Mouse (Mus musculus): ENCODE measurements around the gene Tns4. TPM values are rescaled to one million over a fixed set of nuclear protein-coding genes. Genes with fewer than 3 reads are reported as not detected.

Gene Tns4
- under 1 TPM in 12 of 26 experiments, not detected in 14; 0.19 to 0.92 (median 0.58) TPM for total RNA-seq (2018; cell fraction: chromatin; rRNA removed)
- total RNA-seq (2018; cell fraction: cytosol; rRNA removed) = 1 to 10 TPM in 13 of 26 experiments, under 1 TPM in 13; 0.33 to 1.9 (median 1.0) TPM
- total RNA-seq (2018; cell fraction: nucleus; rRNA removed) = 1 to 10 TPM in 5 of 26 experiments, under 1 TPM in 16, not detected in 5; 0.13 to 3.6 (median 0.40) TPM
- 0.88 to 2.5 TPM (median 0.97 TPM) in 3 replicates for polyA plus RNA-seq (2018)

DNA sequence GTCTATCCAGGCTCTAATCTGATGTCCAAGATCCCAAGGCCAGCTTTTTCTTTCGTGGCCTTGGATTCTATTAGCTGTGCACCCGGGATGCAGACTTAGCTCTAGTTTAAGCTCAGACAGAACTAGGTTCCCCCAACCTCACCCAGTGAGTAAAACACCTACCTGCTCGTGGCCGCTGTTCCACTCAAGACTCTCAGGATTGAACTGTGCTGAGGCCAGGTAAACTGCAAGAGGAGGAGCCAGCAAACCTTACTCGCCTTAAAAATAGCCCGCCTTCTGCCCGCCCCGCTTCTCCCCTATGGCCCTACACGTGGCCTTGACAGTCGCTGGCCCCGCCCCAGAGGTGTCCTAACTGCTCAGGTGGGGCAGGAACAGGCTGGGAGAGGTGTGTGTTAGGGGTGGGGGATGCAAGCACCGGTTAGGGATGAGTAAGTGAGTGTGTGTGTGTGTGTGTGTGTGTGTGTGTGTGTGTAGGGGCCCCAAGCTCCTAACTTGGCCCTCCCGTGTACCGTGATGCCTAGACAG lies at the start of gene Tns4:
Gene Tns4 (minus strand): TSS at position 230 of the 525 bp plus-strand sequence.
- H3K79me2 ChIP-seq (ENCODE audit: inconsistent target) = no peaks in the 10 kb centered on the region
- no peak within 1 kb of the TSS for H3K4me3 ChIP-seq (ENCODE audit: inconsistent target)
- no peak within 1 kb of the TSS for H3K27ac ChIP-seq
- no peaks in the 10 kb centered on the region for H3K36me3 ChIP-seq (ENCODE audit: inconsistent target)
- 90% methylated on average over 14 of the region's 14 CpGs for WGBS (ENCODE audit: missing documents)

DNA sequence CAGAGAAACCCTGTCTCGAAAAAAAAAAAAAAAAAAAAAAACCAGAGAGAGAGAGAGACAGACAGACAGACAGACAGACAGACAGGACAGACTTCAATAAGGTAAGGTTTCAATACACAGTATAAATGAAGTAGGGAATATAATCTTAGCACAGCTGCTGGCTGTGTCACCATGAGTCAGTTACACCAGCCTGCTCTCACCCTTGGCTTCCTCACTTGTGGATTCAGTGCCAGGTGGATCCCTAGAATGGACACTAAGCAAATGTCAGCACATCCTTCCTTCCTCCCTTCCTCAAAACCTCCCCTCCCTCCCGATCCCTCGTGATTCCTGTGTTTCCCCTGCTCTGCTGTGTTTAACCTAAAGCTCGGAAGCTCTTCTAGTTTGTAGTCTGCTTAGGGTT lies 48.3 kb upstream of the Tns4 start:
- H3K79me2 ChIP-seq (ENCODE audit: inconsistent target) = no peaks in the 10 kb centered on the region

DNA sequence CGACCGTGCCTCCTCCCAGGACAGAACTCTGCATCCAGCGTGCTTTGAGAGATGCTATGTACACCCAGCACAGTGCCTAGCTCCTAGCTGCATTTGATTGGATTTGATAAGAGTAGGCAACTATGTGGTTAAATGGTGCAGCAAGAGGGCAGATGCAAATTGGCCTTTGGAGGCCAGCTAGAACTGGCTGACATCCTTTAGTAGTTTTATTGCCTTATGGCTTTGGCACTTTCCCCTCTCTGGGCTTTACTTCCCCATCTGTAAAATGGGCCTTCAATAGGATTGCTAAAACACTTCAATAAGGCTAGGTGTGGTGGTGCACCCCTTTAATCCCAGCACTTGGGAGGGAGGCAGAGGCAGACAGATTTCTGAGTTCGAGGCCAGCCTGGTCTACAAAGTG lies 47.9 kb upstream of the Tns4 start:
- 85% methylated on average over 4 of the region's 4 CpGs for WGBS (ENCODE audit: missing documents)
- H3K4me3 ChIP-seq (ENCODE audit: inconsistent target) = no peak overlapping the region
- H3K36me3 ChIP-seq (ENCODE audit: inconsistent target) = no peaks in the 10 kb centered on the region
- H3K79me2 ChIP-seq (ENCODE audit: inconsistent target) = no peaks in the 10 kb centered on the region
- H3K27ac ChIP-seq = no peak overlapping the region

More for the DNA sequence above, 48.3 kb upstream of the Tns4 start:
- WGBS (ENCODE audit: missing documents) = 69% methylated on average over 4 of the region's 4 CpGs
- Histone ChIP-seq H3K36me3 (ENCODE audit: inconsistent target) (no peaks in the 10 kb centered on the region), H3K4me3 (ENCODE audit: inconsistent target) (no peak overlapping the region), H3K27ac (no peak overlapping the region)

DNA sequence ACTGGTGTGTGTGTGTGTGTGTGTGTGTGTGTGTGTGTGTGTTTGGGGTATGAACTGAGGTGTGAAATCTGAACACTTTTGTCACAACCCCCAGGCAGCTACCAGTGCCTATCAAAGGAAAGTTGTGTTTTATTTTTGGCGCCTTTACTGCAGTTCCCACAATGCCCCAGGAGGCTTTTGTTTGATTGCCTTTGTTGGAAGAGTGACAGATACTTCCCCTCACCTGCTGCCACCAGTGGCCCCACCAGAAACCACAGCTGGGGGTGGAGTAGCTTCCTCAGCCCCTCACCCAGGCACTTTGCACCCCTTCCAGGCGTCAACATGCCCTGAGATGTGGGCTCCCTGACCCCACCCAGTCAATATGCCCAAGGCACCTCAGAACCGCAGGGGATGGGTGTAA lies 47.3 kb upstream of the Tns4 start:
- no peaks in the 10 kb centered on the region for H3K79me2 ChIP-seq (ENCODE audit: inconsistent target)
- no peak overlapping the region for H3K4me3 ChIP-seq (ENCODE audit: inconsistent target)
- no peak overlapping the region for H3K27ac ChIP-seq
- WGBS (ENCODE audit: missing documents) = 47% methylated on average over 3 of the region's 3 CpGs
- no peaks in the 10 kb centered on the region for H3K36me3 ChIP-seq (ENCODE audit: inconsistent target)

DNA sequence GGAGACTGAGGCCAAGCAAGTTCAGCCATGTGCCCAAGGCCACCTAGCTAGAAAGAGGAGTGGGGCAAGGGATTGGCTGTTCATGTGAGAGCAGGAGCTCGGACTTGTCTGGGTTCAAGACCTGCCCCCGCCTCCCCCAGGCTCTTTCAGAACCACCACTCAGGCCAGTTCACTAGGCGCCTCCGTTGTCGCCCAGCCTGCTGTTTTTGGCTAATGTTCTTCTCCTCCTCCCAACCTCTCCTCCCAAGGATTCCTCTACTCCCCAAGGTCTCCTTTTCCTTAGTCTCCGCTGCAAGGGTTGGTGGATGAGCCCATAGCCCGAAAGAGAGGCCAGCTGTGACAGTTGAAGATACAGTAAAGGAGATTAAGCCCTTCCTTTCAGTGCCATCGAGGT lies 45.9 kb upstream of the Tns4 start:
- 85% methylated on average over 8 of the region's 8 CpGs for WGBS (ENCODE audit: missing documents)
- H3K4me3 ChIP-seq (ENCODE audit: inconsistent target) = no peak overlapping the region
- H3K36me3 ChIP-seq (ENCODE audit: inconsistent target) = no peaks in the 10 kb centered on the region
- no peaks in the 10 kb centered on the region for H3K79me2 ChIP-seq (ENCODE audit: inconsistent target)
- no peak overlapping the region for H3K27ac ChIP-seq

DNA sequence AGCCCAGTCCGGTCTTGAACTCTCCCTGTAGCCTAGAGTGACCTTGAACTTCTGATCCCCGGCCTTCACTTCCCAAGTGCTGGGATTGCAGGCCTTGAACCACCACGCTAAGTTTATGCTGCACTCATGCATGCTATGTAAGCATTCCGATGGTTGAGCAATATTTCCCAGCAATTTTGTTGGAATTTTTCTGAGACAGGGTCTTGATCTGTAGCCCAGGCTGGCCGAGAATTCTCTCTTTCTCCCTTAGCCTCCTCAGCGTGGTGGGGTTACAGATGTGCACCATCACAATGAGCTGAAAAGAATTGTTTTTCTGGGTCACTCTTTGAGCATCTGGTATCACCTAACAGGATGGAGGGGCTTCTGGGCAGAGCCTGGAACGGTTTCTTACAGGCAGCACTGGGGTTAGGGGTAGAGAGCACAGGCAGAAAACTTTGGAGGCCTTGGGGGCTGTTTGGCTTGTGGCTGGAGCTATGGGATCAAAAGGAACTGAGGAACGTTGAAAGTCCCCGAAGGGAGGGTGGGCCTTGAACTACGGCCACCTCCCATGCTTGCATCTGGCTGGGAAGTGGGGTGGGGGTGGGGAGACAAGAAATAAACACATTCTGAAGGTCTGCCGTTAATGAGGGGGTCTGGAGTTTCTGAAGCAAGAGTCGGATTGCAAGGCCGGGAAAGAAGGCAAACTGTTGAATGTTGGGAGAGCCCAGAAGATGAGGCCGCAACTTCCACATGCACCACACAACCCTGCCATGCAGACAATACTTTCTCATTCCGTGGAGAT lies 45.4 kb upstream of the Tns4 start:
- WGBS (ENCODE audit: missing documents) = 84% methylated on average over 15 of the region's 15 CpGs
- Histone ChIP-seq H3K79me2 (ENCODE audit: inconsistent target) (no peaks in the 10 kb centered on the region), H3K27ac (no peak overlapping the region)

DNA sequence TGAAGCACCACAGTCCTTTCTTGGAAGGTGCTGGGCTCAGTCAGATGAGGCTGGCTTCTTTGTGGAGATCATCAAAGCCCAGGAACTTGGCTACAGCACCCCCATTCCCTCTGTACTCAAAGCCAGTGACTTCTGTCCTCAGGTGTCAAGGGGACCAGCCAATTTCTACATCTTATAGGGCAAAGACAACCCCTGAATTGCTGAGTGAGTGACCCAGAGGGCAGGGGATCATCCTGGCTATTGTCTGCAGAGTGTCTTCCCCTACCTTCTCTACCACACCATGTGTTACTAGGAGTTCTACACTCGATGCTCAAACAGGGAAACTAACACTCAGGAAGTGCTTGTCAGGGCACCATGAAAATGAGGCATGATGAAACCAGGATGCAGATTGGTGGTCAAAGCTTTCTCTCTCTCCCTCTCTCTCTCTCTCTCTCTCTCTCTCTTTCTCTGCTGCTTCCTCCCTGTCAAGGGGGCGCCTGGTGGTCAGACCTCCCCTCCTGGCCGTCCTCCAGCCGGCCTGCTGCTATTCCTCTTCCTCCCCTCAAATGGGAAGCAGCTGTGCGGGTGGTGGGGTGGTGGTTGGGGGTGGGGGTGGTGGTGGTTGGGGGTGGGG lies 44.3 kb upstream of the Tns4 start:
- no peak overlapping the region for H3K27ac ChIP-seq
- WGBS (ENCODE audit: missing documents) = 12% methylated on average over 5 of the region's 5 CpGs

More for the DNA sequence above, 45.4 kb upstream of the Tns4 start:
- Histone ChIP-seq H3K36me3 (ENCODE audit: inconsistent target) (no peaks in the 10 kb centered on the region), H3K4me3 (ENCODE audit: inconsistent target) (no peak overlapping the region)

DNA sequence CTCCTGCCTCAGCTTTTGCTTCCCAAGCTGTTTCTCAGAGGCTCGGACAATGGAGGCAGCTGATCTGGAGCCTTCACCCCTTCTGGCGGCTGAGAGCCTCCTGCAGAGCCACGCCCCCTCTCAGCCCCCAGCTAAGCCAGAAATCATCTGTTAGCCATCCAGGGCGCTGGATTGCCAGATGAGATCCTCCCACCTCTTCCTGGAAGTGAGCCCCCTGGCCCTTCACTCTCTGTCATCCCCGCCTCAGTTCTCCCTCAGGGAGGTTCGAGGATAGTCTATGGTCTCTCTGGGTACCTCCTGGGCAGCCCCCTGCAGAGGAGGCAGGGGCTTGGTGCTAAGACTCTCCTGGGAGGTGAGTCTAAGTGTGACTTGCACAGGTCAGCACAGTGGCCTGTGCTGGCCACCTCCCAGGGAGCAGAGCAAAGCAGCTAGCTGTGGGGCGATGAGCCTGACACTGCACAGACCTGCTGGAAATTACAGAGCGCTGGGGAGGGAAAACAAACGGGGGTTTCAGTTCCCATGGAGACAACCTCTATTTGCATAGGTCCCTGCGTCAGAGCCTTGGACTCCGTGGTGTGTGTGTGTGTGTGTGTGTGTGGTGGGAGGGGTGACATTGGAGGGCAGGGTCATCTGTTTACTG lies 43.1 kb upstream of the Tns4 start:
- no peaks in the 10 kb centered on the region for H3K36me3 ChIP-seq (ENCODE audit: inconsistent target)
- no peak overlapping the region for H3K4me3 ChIP-seq (ENCODE audit: inconsistent target)
- no peak overlapping the region for H3K27ac ChIP-seq
- H3K79me2 ChIP-seq (ENCODE audit: inconsistent target) = no peaks in the 10 kb centered on the region
- 45% methylated on average over 11 of the region's 11 CpGs for WGBS (ENCODE audit: missing documents)

More for the DNA sequence above, 44.3 kb upstream of the Tns4 start:
- Histone ChIP-seq H3K36me3 (ENCODE audit: inconsistent target) (no peaks in the 10 kb centered on the region), H3K79me2 (ENCODE audit: inconsistent target) (no peaks in the 10 kb centered on the region), H3K4me3 (ENCODE audit: inconsistent target) (no peak overlapping the region)

DNA sequence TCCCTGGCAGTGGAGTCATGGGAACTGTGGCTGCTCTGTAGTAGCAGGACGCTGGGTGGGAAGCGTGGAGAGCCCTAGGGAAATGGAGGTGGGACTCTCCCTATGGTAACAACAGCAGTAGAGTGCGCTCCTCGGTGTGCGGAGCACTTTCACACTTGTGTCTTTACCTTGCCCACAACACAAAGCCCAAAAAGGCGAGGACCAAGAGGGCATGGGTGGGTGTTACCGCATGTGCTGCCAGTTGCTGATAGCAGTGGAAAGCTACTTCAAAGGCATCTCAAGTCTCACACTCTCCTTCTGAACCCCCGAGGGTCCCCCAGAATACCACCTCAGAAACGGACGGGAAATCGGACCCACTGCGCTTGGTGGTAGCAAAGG lies 42.3 kb upstream of the Tns4 start:
- Histone ChIP-seq H3K4me3 (ENCODE audit: inconsistent target) (no peak overlapping the region), H3K79me2 (ENCODE audit: inconsistent target) (no peaks in the 10 kb centered on the region), H3K27ac (no peak overlapping the region)

DNA sequence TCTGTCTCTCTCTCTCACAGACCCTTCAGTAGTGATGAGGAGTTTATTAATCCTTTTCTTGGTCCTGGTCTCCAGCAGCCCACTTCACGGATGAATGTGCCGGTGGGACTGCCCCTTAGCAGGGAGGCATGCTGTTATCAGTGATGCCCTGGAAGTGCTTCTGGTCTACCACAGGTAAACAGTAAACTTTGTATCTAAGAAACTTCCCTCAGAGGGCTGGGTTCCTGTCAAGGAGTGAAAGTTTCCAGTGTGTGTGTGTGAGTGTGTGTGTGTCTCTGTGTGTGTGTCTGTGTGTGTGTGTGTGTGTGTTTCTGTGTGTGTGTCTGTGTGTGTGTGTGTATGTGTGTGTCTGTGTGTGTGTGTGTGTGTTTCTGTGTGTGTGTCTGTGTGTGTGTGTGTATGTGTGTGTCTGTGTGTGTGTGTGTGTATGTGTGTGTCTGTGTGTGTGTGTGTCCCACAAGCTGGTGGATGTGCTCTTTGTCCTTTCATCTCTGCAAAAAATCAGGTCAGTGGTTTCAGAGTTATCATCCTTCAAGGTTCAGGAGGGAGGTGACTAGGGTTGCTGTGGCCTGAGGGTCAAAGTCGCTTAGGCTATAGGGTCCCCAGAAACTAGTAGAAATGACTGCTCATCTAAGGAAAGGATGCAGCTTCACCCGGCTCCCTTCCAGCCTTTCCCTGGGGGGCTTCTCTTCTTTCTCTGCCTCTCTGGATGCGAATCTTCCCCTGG lies 41.8 kb upstream of the Tns4 start:
- WGBS (ENCODE audit: missing documents) = 87% methylated on average over 5 of the region's 5 CpGs
- Histone ChIP-seq H3K4me3 (ENCODE audit: inconsistent target) (no peak overlapping the region), H3K36me3 (ENCODE audit: inconsistent target) (no peaks in the 10 kb centered on the region), H3K79me2 (ENCODE audit: inconsistent target) (no peaks in the 10 kb centered on the region), H3K27ac (no peak overlapping the region)

More for the DNA sequence above, 42.3 kb upstream of the Tns4 start:
- 86% methylated on average over 12 of the region's 12 CpGs for WGBS (ENCODE audit: missing documents)
- H3K36me3 ChIP-seq (ENCODE audit: inconsistent target) = no peaks in the 10 kb centered on the region

DNA sequence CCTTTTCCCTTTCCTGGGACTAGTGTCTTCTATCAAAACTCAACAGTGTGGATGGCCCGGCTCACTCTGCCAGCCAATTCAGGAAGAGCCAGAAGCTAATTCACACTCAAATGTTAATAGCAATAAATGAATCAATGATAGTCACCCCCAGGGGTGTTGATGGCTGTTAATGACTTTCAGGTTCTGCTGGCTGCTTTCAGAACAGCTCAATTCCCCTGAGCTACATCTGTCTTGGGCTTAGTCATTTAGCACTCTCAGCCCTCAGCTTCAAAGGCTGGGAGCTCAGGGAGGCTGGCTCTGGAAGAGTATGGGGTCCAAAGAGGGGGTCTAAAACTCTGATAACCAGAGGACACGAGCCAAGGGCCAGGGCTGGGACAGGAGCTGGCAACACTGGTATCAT lies 40.2 kb upstream of the Tns4 start:
- 91% methylated on average over 2 of the region's 2 CpGs for WGBS (ENCODE audit: missing documents)
- Histone ChIP-seq H3K36me3 (ENCODE audit: inconsistent target) (no peaks in the 10 kb centered on the region), H3K27ac (no peak overlapping the region), H3K79me2 (ENCODE audit: inconsistent target) (no peaks in the 10 kb centered on the region), H3K4me3 (ENCODE audit: inconsistent target) (no peak overlapping the region)

DNA sequence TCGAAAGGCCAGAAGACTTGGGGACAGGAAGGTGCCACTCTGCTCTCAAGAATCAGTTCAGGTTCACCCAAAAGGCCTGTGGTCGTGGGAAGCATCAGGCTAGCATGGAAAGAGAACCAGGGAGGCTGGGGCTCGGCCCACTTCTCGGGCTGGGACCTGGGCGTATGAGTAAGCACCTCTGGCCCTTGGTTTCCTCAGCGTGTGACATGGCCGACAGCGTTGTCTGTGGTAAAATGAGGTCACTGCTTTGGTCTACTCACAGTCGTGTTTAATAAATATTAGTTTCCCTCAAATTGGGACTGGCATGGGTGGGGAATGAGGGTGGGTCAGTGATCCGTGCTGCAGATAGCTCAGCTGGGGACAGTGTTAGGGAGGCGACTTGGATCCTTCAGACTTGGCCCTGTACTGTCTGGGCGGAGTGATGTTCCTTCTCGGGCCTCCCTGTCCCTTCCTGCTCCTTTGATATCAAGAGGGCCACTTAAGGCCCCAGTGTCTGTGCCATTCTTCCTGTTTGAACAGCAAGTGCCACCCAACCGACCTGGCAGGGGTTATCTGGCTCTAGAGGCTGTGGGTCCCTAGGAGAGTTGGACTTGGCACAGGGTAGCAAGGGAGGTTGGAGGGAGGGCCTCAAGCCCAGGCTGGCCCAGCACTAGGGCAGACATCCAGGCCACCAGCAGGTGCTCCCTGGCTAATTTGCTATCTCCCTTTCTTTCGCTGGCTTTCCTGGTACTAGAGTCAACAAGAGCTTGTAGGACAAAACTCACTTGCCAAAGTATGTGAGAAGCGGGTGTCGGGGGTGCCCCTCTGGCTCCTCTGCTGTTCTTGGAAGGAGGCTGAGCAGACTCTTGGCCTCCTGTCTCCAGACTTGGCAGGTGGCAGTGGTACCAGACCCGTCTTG lies 38.9 kb upstream of the Tns4 start:
- Histone ChIP-seq H3K79me2 (ENCODE audit: inconsistent target) (no peaks in the 10 kb centered on the region), H3K36me3 (ENCODE audit: inconsistent target) (no peaks in the 10 kb centered on the region), H3K4me3 (ENCODE audit: inconsistent target) (no peak overlapping the region), H3K27ac (no peak overlapping the region)
- WGBS (ENCODE audit: missing documents) = 60% methylated on average over 14 of the region's 18 CpGs

DNA sequence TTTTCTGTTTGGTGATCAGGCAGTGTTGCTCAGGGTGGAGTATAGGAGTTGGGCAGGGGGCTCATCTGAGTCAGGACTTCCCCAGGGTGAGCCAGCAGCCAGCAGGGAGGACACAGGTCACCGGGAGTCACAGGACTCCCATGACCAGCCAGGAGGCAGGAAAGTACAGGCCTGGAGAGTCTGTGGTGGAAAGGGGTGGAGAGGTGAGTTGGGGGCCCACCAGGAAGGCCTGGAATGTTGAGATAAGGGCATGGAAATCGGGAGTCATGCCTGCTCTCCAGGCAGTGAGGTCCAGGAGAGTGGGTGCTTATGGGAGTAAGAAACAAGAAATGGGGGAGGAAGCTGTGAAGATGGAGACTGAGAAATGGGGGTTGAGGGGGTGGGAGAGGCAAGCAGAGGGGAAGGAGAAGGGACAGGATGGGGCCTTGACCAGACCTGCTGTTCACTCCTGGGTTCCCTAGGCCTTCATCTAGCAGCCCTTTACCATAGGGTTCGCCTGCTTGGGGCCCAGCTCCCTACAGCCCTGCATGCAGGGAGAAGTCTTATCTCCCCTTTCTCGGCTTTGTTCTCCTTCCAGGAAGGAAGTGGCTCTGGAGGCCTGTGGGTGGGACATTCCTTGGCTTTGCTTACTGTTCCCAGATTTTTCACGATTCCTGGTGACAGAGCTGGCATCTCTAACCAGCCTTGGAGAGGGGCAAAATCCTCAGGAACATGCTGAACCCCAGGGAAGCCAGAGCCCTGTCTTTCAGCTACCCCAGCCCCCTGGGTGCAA lies 37.6 kb upstream of the Tns4 start:
- Histone ChIP-seq H3K27ac (no peak overlapping the region), H3K4me3 (ENCODE audit: inconsistent target) (no peak overlapping the region), H3K79me2 (ENCODE audit: inconsistent target) (no peaks in the 10 kb centered on the region), H3K36me3 (ENCODE audit: inconsistent target) (no peaks in the 10 kb centered on the region)
- WGBS (ENCODE audit: missing documents) = 36% methylated on average over 5 of the region's 5 CpGs

Measured in macrophage (primary cell).